Mouse (Mus musculus) stomach, postnatal 0 days (tissue): ENCODE measurements around the gene Zswim1.

ENCODE experiments used
- CTCF ChIP-seq: IDR thresholded peaks from 2 replicates; pipeline ENCODE4 v1.5.1; 2016; ENCODE audit warnings: antibody characterized with exemption, low read depth, mild to moderate bottlenecking, moderate library complexity
- EP300 ChIP-seq: optimal IDR thresholded peaks from 2 replicates; pipeline ENCODE3; 2016; ENCODE audit warnings: antibody characterized with exemption

DNA sequence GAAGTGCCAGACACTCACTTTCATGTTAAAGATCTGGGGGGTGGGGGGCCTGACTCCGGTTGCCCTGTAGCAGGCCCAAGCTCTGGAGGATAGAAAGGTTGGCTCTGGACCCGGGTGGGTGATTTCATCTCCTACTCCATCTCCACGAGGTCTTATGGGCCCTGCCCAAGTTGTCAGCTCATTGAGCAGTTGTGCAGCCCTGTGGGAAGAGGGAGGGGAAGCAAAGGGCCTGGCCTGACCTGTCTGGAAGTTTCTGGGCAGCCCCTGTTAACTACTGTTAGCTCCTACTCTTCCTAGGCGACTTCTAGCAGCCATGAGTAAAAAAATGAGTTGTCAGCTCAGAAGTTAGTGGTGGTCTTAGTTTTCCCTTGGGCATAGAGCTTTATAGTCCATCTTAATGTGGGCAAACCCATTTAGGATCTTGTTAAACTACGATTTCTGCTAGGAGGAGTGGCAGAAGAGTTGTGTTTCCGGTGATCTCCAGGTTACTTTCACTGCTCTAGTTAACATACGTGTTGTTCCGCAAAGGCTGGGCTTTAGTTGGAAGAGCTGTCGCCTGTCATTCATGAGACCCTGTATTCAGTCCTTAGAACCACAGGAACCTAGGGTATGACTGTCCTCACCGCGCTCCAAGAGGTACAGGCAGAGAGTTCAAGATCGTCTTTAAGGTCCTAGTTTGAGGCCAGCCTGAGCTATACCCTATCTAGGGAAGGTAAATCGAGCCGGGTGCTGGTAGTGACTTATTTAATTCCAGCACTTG is 49.1 kb upstream of the Zswim1 start:
- TF ChIP-seq CTCF, result no peak
- no peak for TF ChIP-seq EP300
